Mouse (Mus musculus) MEL (cell line): Measurements from ENCODE around the gene Bcas3. TPM values are rescaled to one million over a fixed set of nuclear protein-coding genes. Genes with fewer than 3 reads are reported as not detected.

Source experiments
- DNase-seq: peaks from one replicate; pipeline ENCODE4 v3.0.0; 2011; ENCODE audit warnings: low read depth, low spot score
- H3K27ac ChIP-seq: 2 replicates; pipeline ENCODE4 v1.5.1; 2012; ENCODE audit warnings: low read depth, mild to moderate bottlenecking, control low read depth, low read length, moderate library complexity; ENCODE audit not compliant: control insufficient read depth
- H3K27me3 ChIP-seq, 2 experiments: fragments of 150-350 bp in 1 of 2; sonication (generic) in 1 of 2; 2 replicates each; pipeline ENCODE4 v1.6.1; 2012; ENCODE audit warnings: low read length in 2 of 2, mild to moderate bottlenecking in 2 of 2, improper control_type of control experiment in 1 of 2, moderate library complexity in 1 of 2; ENCODE audit not compliant: insufficient read depth in 2 of 2, control insufficient read depth in 1 of 2
- H3K36me3 ChIP-seq, 2 experiments: 2 replicates each; pipeline ENCODE4 v1.6.1; 2012 to 2014; ENCODE audit warnings: low read length in 2 of 2, improper control_type of control experiment in 1 of 2, inconsistent platforms in 1 of 2, mild to moderate bottlenecking in 1 of 2; ENCODE audit not compliant: insufficient read depth in 2 of 2, control insufficient read depth in 1 of 2
- H3K4me1 ChIP-seq, 2 experiments: fragments of 150-350 bp in 1 of 2; sonication (generic) in 1 of 2; 2 replicates each; pipeline ENCODE4 v1.6.1; 2012; ENCODE audit warnings: low read length in 2 of 2, improper control_type of control experiment in 1 of 2, mild to moderate bottlenecking in 1 of 2; ENCODE audit not compliant: insufficient read depth in 2 of 2, control insufficient read depth in 1 of 2
- H3K4me3 ChIP-seq, 2 experiments: fragments of 150-350 bp in 1 of 2; sonication (generic) in 1 of 2; 2 replicates each; pipeline ENCODE4 v1.5.1; 2012; ENCODE audit warnings: low read depth in 2 of 2, low read length in 2 of 2, mild to moderate bottlenecking in 2 of 2, moderate library complexity in 2 of 2, control low read depth in 1 of 2, improper control_type of control experiment in 1 of 2; ENCODE audit not compliant: control insufficient read depth in 1 of 2, insufficient read depth in 1 of 2
- H3K79me2 ChIP-seq: 2 replicates; pipeline ENCODE4 v1.6.1; 2012; ENCODE audit warnings: mild to moderate bottlenecking, low read length, moderate library complexity; ENCODE audit not compliant: control insufficient read depth, poor library complexity, insufficient read depth
- H3K9ac ChIP-seq: 2 replicates; pipeline ENCODE4 v1.6.1; 2012; ENCODE audit warnings: low read depth, mild to moderate bottlenecking, control low read depth, low read length, moderate library complexity; ENCODE audit not compliant: control insufficient read depth, poor library complexity, severe bottlenecking
- H3K9me3 ChIP-seq: fragments of 150-350 bp; sonication (generic); replicated peaks from 2 replicates; pipeline ENCODE4 v1.6.1; 2012; ENCODE audit warnings: mild to moderate bottlenecking, low read length, improper control_type of control experiment, moderate library complexity; ENCODE audit not compliant: insufficient read depth
- BHLHE40 ChIP-seq: IDR thresholded peaks from 2 replicates; pipeline ENCODE4 v1.6.1; 2012; ENCODE audit warnings: low read depth, mild to moderate bottlenecking, inconsistent platforms, low read length, improper control_type of control experiment, borderline replicate concordance
- CHD2 ChIP-seq: IDR thresholded peaks from 2 replicates; pipeline ENCODE4 v1.6.1; 2011; ENCODE audit warnings: low read length, improper control_type of control experiment
- E2F4 ChIP-seq: IDR thresholded peaks from 2 replicates; pipeline ENCODE4 v1.6.1; 2011; ENCODE audit warnings: low read depth, low read length, improper control_type of control experiment, borderline replicate concordance
- EP300 ChIP-seq, 2 experiments: IDR thresholded peaks; 2 replicates each; pipeline ENCODE4 v1.6.1; 2011; ENCODE audit warnings: improper control_type of control experiment in 2 of 2, low read length in 2 of 2, low read depth in 1 of 2, mild to moderate bottlenecking in 1 of 2
- ETS1 ChIP-seq: IDR thresholded peaks from 2 replicates; pipeline ENCODE4 v1.6.1; 2012; ENCODE audit warnings: low read depth, mild to moderate bottlenecking, inconsistent platforms, low read length, improper control_type of control experiment, moderate library complexity
- GABPA ChIP-seq: IDR thresholded peaks from 2 replicates; pipeline ENCODE4 v1.6.1; 2012; ENCODE audit warnings: low read depth, mild to moderate bottlenecking, inconsistent platforms, low read length, improper control_type of control experiment, moderate library complexity
- JUND ChIP-seq: IDR thresholded peaks from 2 replicates; pipeline ENCODE4 v1.6.1; 2011; ENCODE audit warnings: low read depth, mild to moderate bottlenecking, improper control_type of control experiment, low read length
- MAX ChIP-seq: IDR thresholded peaks from 2 replicates; pipeline ENCODE4 v1.6.1; 2011; ENCODE audit warnings: low read length, improper control_type of control experiment
- MAZ ChIP-seq: IDR thresholded peaks from 2 replicates; pipeline ENCODE4 v1.6.1; 2012; ENCODE audit warnings: low read depth, mild to moderate bottlenecking, inconsistent platforms, low read length, improper control_type of control experiment
- MXI1 ChIP-seq: IDR thresholded peaks from 2 replicates; pipeline ENCODE4 v1.6.1; 2011; ENCODE audit warnings: mild to moderate bottlenecking, low read depth, low read length, improper control_type of control experiment
- NRF1 ChIP-seq: IDR thresholded peaks from 2 replicates; pipeline ENCODE4 v1.6.1; 2014; ENCODE audit warnings: low read depth, mild to moderate bottlenecking, inconsistent platforms, low read length, improper control_type of control experiment, moderate library complexity; ENCODE audit not compliant: poor library complexity, insufficient read depth, severe bottlenecking
- POLR2AphosphoS2 ChIP-seq: IDR thresholded peaks from 2 replicates; pipeline ENCODE4 v1.6.1; 2011; ENCODE audit warnings: low read length, improper control_type of control experiment
- POLR2AphosphoS5 ChIP-seq: IDR thresholded peaks from 2 replicates; pipeline ENCODE4 v1.6.1; 2012; ENCODE audit warnings: low read depth, borderline replicate concordance, mild to moderate bottlenecking, inconsistent platforms, low read length, moderate library complexity, mixed read lengths
- RAD21 ChIP-seq: IDR thresholded peaks from 2 replicates; pipeline ENCODE4 v1.6.1; 2011; ENCODE audit warnings: mild to moderate bottlenecking, low read depth, low read length, improper control_type of control experiment
- SIN3A ChIP-seq: IDR thresholded peaks from 2 replicates; pipeline ENCODE4 v1.6.1; 2012; ENCODE audit warnings: low read length, improper control_type of control experiment, inconsistent platforms
- SMC3 ChIP-seq: IDR thresholded peaks from 2 replicates; pipeline ENCODE4 v1.6.1; 2011; ENCODE audit warnings: low read depth, low read length, improper control_type of control experiment
- TAL1 ChIP-seq: IDR thresholded peaks from 2 replicates; pipeline ENCODE4 v1.6.1; 2012; ENCODE audit warnings: mild to moderate bottlenecking, inconsistent platforms, low read length, moderate library complexity, mixed read lengths
- TBP ChIP-seq: IDR thresholded peaks from 2 replicates; pipeline ENCODE4 v1.8.0; 2011; ENCODE audit warnings: low read depth, low read length, improper control_type of control experiment
- TCF12 ChIP-seq: IDR thresholded peaks from 2 replicates; pipeline ENCODE4 v1.6.1; 2014; ENCODE audit warnings: low read depth, mild to moderate bottlenecking, inconsistent platforms, low read length, improper control_type of control experiment, moderate library complexity
- ZKSCAN1 ChIP-seq: IDR thresholded peaks from 2 replicates; pipeline ENCODE4 v1.6.1; 2012; ENCODE audit warnings: low read depth, mild to moderate bottlenecking, inconsistent platforms, low read length, improper control_type of control experiment, moderate library complexity
- ZMIZ1 ChIP-seq: IDR thresholded peaks from 2 replicates; pipeline ENCODE4 v1.6.1; 2012; ENCODE audit warnings: low read depth, mild to moderate bottlenecking, inconsistent platforms, low read length, improper control_type of control experiment, moderate library complexity
- ZNF384 ChIP-seq: IDR thresholded peaks from 2 replicates; pipeline ENCODE4 v1.6.1; 2012; ENCODE audit warnings: low read depth, mild to moderate bottlenecking, inconsistent platforms, low read length, improper control_type of control experiment
- polyA plus RNA-seq, 2 experiments: library from polyadenylated mRNA; stranded (reverse) in 1 of 2; unstranded in 1 of 2; fragments of >175 nt in 1 of 2; fragments of >200 nt in 1 of 2; gene quantifications; 2 replicates each; pipeline versions ENCODE4 v1.2.1 to v1.2.4; 2012; ENCODE audit warnings: low replicate concordance in 2 of 2, low read depth in 1 of 2; ENCODE audit not compliant: insufficient read length in 2 of 2, insufficient read depth in 1 of 2, missing spikeins in 1 of 2
- total RNA-seq: library from RNA; depleted of rRNA; stranded (reverse); fragments of 300-350 nt; gene quantifications from 2 replicates; pipeline ENCODE4 v1.2.3, GENCODE M21; 2012

The Bcas3 gene
- total and polyA plus RNA-seq, 3 experiments, result 8.6 to 14.7 TPM; not detected in 1

DNA sequence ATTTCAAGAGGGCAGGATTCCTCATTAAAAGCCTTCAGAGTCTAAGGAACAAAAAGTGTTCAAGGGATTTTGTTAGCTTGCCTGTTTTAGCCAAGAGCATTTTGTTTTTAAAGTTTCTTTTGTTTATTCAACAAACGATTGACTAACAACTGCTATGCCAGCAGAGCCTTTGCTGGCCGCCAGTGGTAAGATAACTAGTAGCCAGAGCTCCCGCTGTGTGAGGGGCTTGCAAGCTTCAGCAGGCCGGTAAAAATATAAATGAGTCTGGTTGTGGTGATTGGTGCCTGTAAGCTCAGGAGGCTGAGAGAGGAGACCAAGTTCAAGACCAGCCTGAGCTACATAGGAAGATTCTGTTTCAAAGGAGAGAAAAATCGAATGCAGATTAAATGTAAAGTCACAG, 385.6 kb downstream of the Bcas3 start:
- DNase-seq, result no peak
- Histone ChIP-seq H3K27me3 (no peaks in the 10 kb centered on the region; a peak in 1 of 4 replicates), H3K27ac (no peak overlapping the region), H3K9ac (no peak overlapping the region), H3K79me2 (no peaks in the 10 kb centered on the region), H3K9me3 (no peaks in the 10 kb centered on the region), H3K36me3 (no peaks in the 10 kb centered on the region), H3K4me3 (no peak overlapping the region), H3K4me1 (no peaks in the 10 kb centered on the region)
- TF ChIP-seq EP300 (IDR thresholded peaks at IDR 0.05; ENCODE audit: low read depth in 1 of 2, low read length in 2 of 2), result no peak
- no peak for TF ChIP-seq POLR2AphosphoS5
- no peak for TF ChIP-seq TCF12
- TF ChIP-seq ETS1, result no peak
- no peak for TF ChIP-seq ZNF384
- no peak for TF ChIP-seq CHD2
- no peak for TF ChIP-seq RAD21
- TF ChIP-seq MAZ, result no peak
- no peak for TF ChIP-seq SMC3
- TF ChIP-seq NRF1, result no peak

- Histone ChIP-seq H3K27me3 (no peaks in the 10 kb centered on the region; a peak in 1 of 4 replicates), H3K4me3 (no peak overlapping the region), H3K4me1 (no peaks in the 10 kb centered on the region)
Observed at GRCm38 (mm10) chr11:85739266-85739977, 386.5 kb downstream of the Bcas3 start.

DNA sequence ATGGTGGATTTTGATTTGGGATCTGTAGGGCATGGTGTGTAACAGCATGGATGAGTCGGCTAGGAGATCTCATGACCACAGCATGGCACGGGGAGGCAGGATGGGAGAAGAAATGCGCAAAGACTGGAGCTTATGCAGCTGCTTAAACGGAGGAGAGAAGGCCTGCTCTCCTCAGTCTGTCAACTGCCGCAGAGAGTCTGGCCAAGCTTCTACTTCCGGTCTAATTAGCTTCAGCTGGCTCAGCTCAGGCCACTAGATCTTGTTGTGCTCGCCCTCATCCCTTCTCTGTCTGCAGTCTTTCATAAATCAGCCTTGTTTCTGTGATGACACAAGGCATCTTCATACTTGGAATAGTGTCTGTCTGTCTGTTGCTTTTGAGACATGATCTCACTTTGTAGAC, 393.4 kb downstream of the Bcas3 start:
- TF ChIP-seq JUND (no peak), GABPA (no peak), POLR2AphosphoS2 (no peak), NRF1 (no peak), MXI1 (no peak), SIN3A (no peak), TAL1 (no peak), ZMIZ1 (no peak), EP300 (IDR thresholded peaks at IDR 0.05; ENCODE audit: low read depth in 1 of 2, low read length in 2 of 2) (no peak), TCF12 (no peak), ZNF384 (no peak), MAX (no peak), RAD21 (no peak), ZKSCAN1 (no peak)

More at GRCm38 (mm10) chr11:85739266-85739977, 386.5 kb downstream of the Bcas3 start:
- Histone ChIP-seq H3K79me2 (no peaks in the 10 kb centered on the region), H3K9me3 (no peaks in the 10 kb centered on the region), H3K27ac (no peak overlapping the region), H3K9ac (no peak overlapping the region), H3K36me3 (no peaks in the 10 kb centered on the region)
- DNase-seq, result no peak
- TF ChIP-seq CHD2 (no peak), TBP (no peak), E2F4 (no peak), BHLHE40 (no peak), TAL1 (no peak), JUND (no peak), ZKSCAN1 (no peak), ZMIZ1 (no peak), MXI1 (no peak), RAD21 (no peak)

More for the DNA sequence above, 393.4 kb downstream of the Bcas3 start:
- Histone ChIP-seq H3K27ac (no peak overlapping the region), H3K36me3 (no peaks in the 10 kb centered on the region), H3K79me2 (no peaks in the 10 kb centered on the region), H3K27me3 (no peaks in the 10 kb centered on the region; a peak in 1 of 4 replicates), H3K9ac (no peak overlapping the region), H3K4me3 (no peak overlapping the region), H3K4me1 (peaks cover 0 to 4% of the 10 kb centered on the region in 2 experiments; a peak in 1 of 4 replicates), H3K9me3 (no peaks in the 10 kb centered on the region)
- DNase-seq, result no peak
